Mouse (Mus musculus): ENCODE measurements at regions not wholly inside any gene's neighbourhood (a gene's known extent, or its start where the extent isn't known, plus 50 kb on each side); places are given as distances from the start of the nearest gene placed in this dataset.

GRCm38 (mm10) chr5:24237201-24237600 lies 72.4 kb downstream of the Nupl2 start:
- no peak for DNase-seq (ENCODE audit: low read depth)

DNA sequence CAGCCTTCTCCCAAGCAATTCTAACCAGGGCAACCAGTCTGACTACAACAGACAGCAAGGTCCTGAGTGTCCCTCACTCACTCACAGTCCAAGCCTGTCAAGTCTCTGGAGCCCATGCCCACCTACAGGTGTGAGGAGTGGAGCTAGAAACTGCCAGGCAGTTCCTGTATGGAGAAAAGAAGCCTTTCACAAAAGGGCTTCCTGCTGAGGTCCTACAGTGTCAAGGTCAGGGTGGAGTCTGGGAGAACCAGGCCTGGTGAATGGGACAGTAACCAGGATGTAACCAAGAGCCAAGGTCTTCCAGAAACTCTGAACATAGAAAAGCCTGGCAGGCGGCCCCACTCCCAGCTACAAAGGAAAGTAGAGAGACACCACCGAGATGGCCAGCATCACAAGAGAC lies 74.2 kb downstream of the Nupl2 start:
- DNase-seq (ENCODE audit: low read depth): no peak

DNA sequence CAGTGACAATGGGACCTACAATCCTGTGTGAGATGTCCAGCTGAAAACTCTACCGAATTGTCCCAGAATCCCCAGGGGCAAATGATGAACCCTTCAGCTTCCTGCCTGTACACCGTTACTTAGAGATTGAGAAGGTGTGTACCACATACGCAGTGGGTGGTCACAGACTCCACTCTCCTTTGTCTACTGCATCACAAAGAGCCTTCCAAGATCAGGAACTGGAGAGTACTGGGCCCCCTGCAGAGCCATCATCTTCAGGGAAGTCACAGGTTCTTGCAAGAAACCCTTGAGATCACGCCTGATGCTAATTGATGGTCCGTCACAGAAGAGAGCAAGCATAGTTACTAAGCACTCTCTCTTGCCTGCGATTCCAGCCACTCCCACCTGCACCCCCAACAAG lies 79.4 kb downstream of the Nupl2 start:
- no peak for DNase-seq (ENCODE audit: low read depth)

- no peak for DNase-seq (ENCODE audit: low read depth)
Observed at GRCm38 (mm10) chr5:24255421-24255820, 90.7 kb downstream of the Nupl2 start.

DNA sequence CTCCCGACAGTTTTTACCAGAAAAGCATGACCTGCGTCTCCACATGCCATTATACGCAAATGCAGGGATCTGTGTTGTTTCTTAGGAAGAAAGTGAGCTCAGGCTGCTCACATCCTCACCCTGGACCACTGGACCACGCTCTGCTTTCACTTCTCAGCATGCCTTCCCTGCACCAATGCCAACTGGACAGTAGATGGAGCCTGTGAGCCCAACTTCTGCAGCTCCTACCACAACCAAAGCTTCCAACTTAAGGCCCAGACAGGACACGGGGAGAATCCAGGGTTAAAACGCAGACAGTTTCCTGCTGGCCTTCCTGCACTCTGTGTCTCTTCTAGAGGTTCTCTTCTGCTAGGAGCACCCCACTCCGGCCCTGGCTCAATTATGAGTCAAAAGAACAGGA lies 90.3 kb downstream of the Kcnh2 start:
- peak; percentile 80 for DNase-seq (ENCODE audit: low read depth)

DNA sequence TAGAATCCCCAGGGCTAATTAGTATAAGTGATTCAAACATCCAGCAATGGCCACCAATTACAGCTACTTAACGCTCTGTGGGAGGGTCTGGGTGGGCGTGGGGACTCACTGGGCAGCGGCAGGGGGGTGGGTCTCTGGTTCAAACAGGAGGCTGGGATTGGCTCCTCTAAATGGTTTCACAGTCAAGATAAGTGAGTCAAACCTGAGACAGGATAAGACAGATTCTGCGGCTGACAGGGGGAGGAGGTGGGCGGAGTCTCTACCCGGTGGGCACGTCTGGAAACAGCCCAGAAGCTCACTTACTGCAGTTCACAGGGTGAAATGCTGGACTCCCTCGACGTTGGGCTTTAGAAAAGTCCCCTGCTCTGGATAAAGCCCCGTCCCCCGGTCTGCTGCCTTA lies 89.3 kb downstream of the Kcnh2 start:
- DNase-seq (ENCODE audit: low read depth): peak; percentile 68

DNA sequence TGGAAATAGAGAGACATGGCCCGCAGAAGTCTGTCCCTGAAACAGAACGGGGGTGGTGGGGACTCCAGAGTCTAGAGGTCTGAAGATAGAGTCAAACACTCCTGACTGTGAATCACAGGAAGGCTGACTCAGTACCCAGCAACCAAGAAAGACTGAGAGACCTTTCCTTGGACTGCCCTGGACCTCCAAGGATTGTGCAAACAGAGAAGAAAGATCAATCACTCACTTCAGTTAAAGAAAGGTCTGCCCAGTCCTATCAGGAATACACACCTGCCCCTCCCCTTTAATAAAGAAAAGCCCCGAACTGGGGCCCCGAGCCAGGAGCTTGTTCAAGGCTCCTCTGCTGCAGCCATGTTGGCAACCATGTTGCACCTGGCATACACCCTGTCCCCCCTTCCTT lies 87.3 kb downstream of the Kcnh2 start:
- peak; percentile 83 for DNase-seq (ENCODE audit: low read depth)

GRCm38 (mm10) chr5:24265431-24265830 lies 86.0 kb downstream of the Kcnh2 start:
- peak; percentile 13 for DNase-seq (ENCODE audit: low read depth)

GRCm38 (mm10) chr5:24266344-24267295 lies 84.8 kb downstream of the Kcnh2 start:
- DNase-seq (ENCODE audit: low read depth): peak; percentile 96

Data from 416B (cell line).